28 mouse cellular contexts compared by ENCODE assay signal in genomic region chr19:29131171-29131570, GRCm38 (mm10). TPM values are rescaled to one million over a fixed set of nuclear protein-coding genes. Genes with fewer than 3 reads are reported as not detected.
DNase-seq lines count a peak whose midpoint lies in the region; ATAC-seq and TF ChIP-seq lines count a peak whose summit lies in the region.
"Had no signal": no experiment of that assay in that cellular context is flagged by ENCODE, and none has a peak within 500 bp of the region (broad histone marks: within the 10 kb centered on the region; RNA-seq: fewer than 3 reads in every experiment).

No protein-coding gene starts in this region.

- no peak for TF ChIP-seq POLR2A in liver, adult 2 months (IDR thresholded peaks at IDR 0.05; ENCODE audit: extremely low read depth, insufficient read depth, low read length)

- H3K4me2 ChIP-seq in midbrain, postnatal 0 days (ENCODE audit: low read depth, low read length, poor library complexity, severe bottlenecking) = no peak overlapping the region
- H3K4me2 ChIP-seq in midbrain, embryonic 13.5 days (replicated peaks) = no peak overlapping the region
- H3K4me2 ChIP-seq: embryonic facial prominence, embryonic 13.5 days; forebrain, embryonic 13.5 days; heart, embryonic 12.5 days; heart, embryonic 15.5 days; hindbrain, embryonic 13.5 days; intestine, embryonic 15.5 days had no signal

- TF ChIP-seq CTCF in liver, adult 2 months (IDR thresholded peaks at IDR 0.05; ENCODE audit: low read depth, low read length) = no peak
- TF ChIP-seq CTCF in midbrain, postnatal 0 days (IDR thresholded peaks at IDR 0.05) = no peak

- H3K79me2 ChIP-seq in liver, adult 2 months (ENCODE audit: control insufficient read depth, insufficient read depth, low read length) = peaks cover 15% of the 10 kb centered on the region; the same call in 1 of the 2 replicates

- no peak for ATAC-seq in midbrain, postnatal 0 days (ENCODE audit: low FRiP score)
- no peak for ATAC-seq in midbrain, embryonic 13.5 days
- ATAC-seq: forebrain, embryonic 13.5 days; forebrain, embryonic 16.5 days; hindbrain, embryonic 16.5 days; intestine, embryonic 15.5 days had no signal

- H3K27ac ChIP-seq in liver, adult 2 months (replicated peaks; ENCODE audit: insufficient read depth, low read depth, low read length) = peak overlapping the region; percentile 47
- no peak overlapping the region for H3K27ac ChIP-seq in midbrain, postnatal 0 days (ENCODE audit: low read depth, low read length)
- H3K27ac ChIP-seq in midbrain, embryonic 13.5 days = no peak overlapping the region
- H3K27ac ChIP-seq: embryonic facial prominence, embryonic 10.5 days; embryonic facial prominence, embryonic 13.5 days; forebrain, embryonic 10.5 days; forebrain, embryonic 13.5 days; heart, embryonic 15.5 days; hindbrain, embryonic 10.5 days; hindbrain, embryonic 13.5 days; intestine, embryonic 15.5 days had no signal

- peak; percentile 44 to 62 for DNase-seq in cerebellum, postnatal 14 days
- DNase-seq in cerebellum, adult 9-11 months = no peak
- no peak for DNase-seq in liver, adult 2 months (ENCODE audit: extremely low read depth, low read depth, low spot score)
- no peak for DNase-seq in liver
- peak; percentile 6 for DNase-seq in midbrain, postnatal 0 days (ENCODE audit: low spot score)
- DNase-seq: adrenal gland, adult 2 months; adrenal gland, postnatal 14 days; B cell, adult 2 months; cerebellum, adult 11 months; embryo, embryonic 11 days; gastrocnemius, postnatal 25 days; heart, adult 18-20 months; heart, postnatal 10 days; heart, postnatal 36 days had no signal

- no peaks in the 10 kb centered on the region for H3K9me3 ChIP-seq in midbrain, postnatal 0 days (ENCODE audit: low read length)
- H3K9me3 ChIP-seq in midbrain, embryonic 13.5 days = no peaks in the 10 kb centered on the region
- H3K9me3 ChIP-seq: embryonic facial prominence, embryonic 10.5 days; embryonic facial prominence, embryonic 13.5 days; forebrain, embryonic 10.5 days; forebrain, embryonic 13.5 days; G1E; heart, embryonic 12.5 days; heart, embryonic 15.5 days; hindbrain, embryonic 10.5 days; hindbrain, embryonic 13.5 days; intestine, embryonic 15.5 days had no signal

- H3K36me3 ChIP-seq in liver, adult 2 months (ENCODE audit: control insufficient read depth, insufficient read depth, low read length) = peaks cover 62% of the 10 kb centered on the region
- peaks cover 40% of the 10 kb centered on the region for H3K36me3 ChIP-seq in midbrain, postnatal 0 days (ENCODE audit: insufficient read depth, low read length)
- peaks cover 43% of the 10 kb centered on the region for H3K36me3 ChIP-seq in midbrain, embryonic 13.5 days

- H3K4me3 ChIP-seq in liver, adult 2 months (ENCODE audit: insufficient read depth, low read depth, low read length) = peak overlapping the region; percentile 1
- no peak overlapping the region for H3K4me3 ChIP-seq in midbrain, postnatal 0 days (ENCODE audit: low read depth, low read length)
- H3K4me3 ChIP-seq in midbrain, embryonic 13.5 days (replicated peaks) = no peak overlapping the region
- H3K4me3 ChIP-seq: embryonic facial prominence, embryonic 10.5 days; embryonic facial prominence, embryonic 13.5 days; forebrain, embryonic 10.5 days; forebrain, embryonic 13.5 days; heart, embryonic 12.5 days; heart, embryonic 15.5 days; hindbrain, embryonic 10.5 days; hindbrain, embryonic 13.5 days; intestine, embryonic 15.5 days had no signal

- H3K9ac ChIP-seq in liver, adult 2 months (ENCODE audit: low read depth, low read length) = peak overlapping the region; percentile 89
- H3K9ac ChIP-seq in midbrain, postnatal 0 days (replicated peaks; ENCODE audit: low read length, poor library complexity, severe bottlenecking) = no peak overlapping the region
- H3K9ac ChIP-seq in midbrain, embryonic 13.5 days (replicated peaks) = no peak overlapping the region
- H3K9ac ChIP-seq: embryonic facial prominence, embryonic 13.5 days; forebrain, embryonic 13.5 days; heart, embryonic 12.5 days; heart, embryonic 15.5 days; hindbrain, embryonic 13.5 days; intestine, embryonic 15.5 days had no signal

- H3K4me1 ChIP-seq in liver, adult 2 months (ENCODE audit: control insufficient read depth, insufficient read depth, low read length) = peaks cover 30% of the 10 kb centered on the region
- H3K4me1 ChIP-seq in midbrain, postnatal 0 days (ENCODE audit: insufficient read depth, low read length) = no peaks in the 10 kb centered on the region
- H3K4me1 ChIP-seq in midbrain, embryonic 13.5 days (replicated peaks) = no peaks in the 10 kb centered on the region
- H3K4me1 ChIP-seq: forebrain, embryonic 13.5 days; heart, embryonic 15.5 days; hindbrain, embryonic 13.5 days; intestine, embryonic 15.5 days had no signal

- WGBS in liver, adult 2 months = 13% methylated on average over 4 of the region's 4 CpGs
- 86% methylated on average over 4 of the region's 4 CpGs for WGBS in midbrain, postnatal 0 days
- 93% methylated on average over 4 of the region's 4 CpGs for WGBS in midbrain, embryonic 13.5 days

- H3K27me3 ChIP-seq in liver, adult 2 months (ENCODE audit: control insufficient read depth, insufficient read depth, low read length) = no peaks in the 10 kb centered on the region
- H3K27me3 ChIP-seq in midbrain, postnatal 0 days (ENCODE audit: insufficient read depth, low read length) = no peaks in the 10 kb centered on the region
- H3K27me3 ChIP-seq in midbrain, embryonic 13.5 days = no peaks in the 10 kb centered on the region
- H3K27me3 ChIP-seq: CH12.LX; embryonic facial prominence, embryonic 13.5 days; forebrain, embryonic 13.5 days; heart, embryonic 12.5 days; heart, embryonic 15.5 days; hindbrain, embryonic 13.5 days; intestine, embryonic 15.5 days had no signal

RNA-seq across cellular contexts. Expression of gene Rcl1, which starts 30.0 kb away (rescaled TPM):
- 117 and 132 TPM in 2 replicates for total RNA-seq in liver, adult 2 months (2014; rRNA removed)
- 75.7 and 87.8 TPM in 2 replicates for polyA plus RNA-seq in liver, adult 2 months (2012; rRNA removed)
- 23.6 and 26.1 TPM in 2 replicates for total RNA-seq in midbrain, postnatal 0 days (2014; rRNA removed)
- 34.6 and 37.8 TPM in 2 replicates for polyA plus RNA-seq in midbrain, postnatal 0 days (2015; fragmentation: Nextera tagmentation; extraction: Ambion mirVana)
- 29.2 and 29.7 TPM in 2 replicates for polyA plus RNA-seq in midbrain, embryonic 13.5 days (2015; fragmentation: Nextera tagmentation; extraction: Ambion mirVana)

Comparison
In these comparisons a context has a peak if more than half of its experiments do, and no peak if none do; other contexts are left out.
1. DNase-seq: peak in cerebellum, postnatal 14 days (2 of 2) and midbrain, postnatal 0 days (single experiment); none in cerebellum, adult 9-11 months (single experiment), liver, adult 2 months (single experiment) and liver (single experiment).